Mouse (Mus musculus) thymus, postnatal 14 days (tissue): ENCODE data around the gene Foxj2.

Source experiments
- DNase-seq: peaks from one replicate; pipeline ENCODE4 v3.0.0; 2021

Foxj2 gene

DNA sequence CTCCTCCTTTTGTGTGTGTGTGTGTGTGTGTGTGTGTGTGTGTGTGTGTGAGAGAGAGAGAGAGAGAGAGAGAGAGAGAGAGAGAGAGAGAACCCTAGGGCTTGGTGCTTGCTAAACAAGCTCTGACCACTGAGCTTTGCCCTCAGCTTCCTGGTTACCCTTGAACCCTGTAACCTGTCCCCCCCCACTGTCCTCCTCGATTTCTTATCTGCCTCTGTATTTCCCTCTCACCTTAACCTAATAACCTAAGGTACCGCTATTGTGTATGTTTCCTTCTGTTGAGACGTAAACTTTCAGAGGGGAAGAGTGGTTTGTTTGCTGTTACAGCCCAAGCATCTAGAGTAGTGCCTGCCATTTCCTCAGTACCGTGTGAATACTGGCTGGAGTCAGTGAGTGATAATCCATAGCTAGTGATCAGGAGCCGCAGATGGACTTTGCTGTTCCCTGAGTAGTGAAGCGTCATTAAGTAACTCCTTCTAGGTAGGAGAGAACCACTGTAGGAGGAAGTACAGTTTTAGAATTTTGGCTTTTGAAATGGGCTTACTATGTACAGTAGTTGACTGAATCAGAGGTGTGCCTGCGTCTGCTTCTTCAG lies 59.5 kb downstream of the Foxj2 start:
- DNase-seq, result no peak

- DNase-seq, result no peak
Observed at GRCm38 (mm10) chr6:122879781-122880505, 60.2 kb downstream of the Foxj2 start.

GRCm38 (mm10) chr6:122881287-122881686 lies 61.6 kb downstream of the Foxj2 start:
- DNase-seq, result no peak

DNA sequence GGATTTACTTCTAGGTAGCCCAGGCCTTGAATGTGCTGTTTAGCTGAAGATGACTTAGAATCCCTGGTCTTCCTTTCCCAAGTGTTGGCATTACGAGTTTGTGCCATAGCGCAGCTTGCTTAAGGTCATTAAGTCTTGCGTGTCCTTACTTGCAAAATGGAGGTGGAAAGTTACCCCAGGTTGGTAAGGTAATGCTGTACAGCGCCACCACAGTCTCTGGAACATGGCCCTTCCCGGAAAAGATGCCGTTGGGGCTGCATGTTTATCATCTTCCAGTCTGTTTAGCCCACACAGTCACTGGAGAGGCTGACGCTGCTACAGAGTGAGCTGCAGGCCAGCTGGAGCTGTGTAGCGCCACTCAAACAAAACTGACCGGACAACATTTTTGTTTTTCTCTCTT lies 63.9 kb downstream of the Foxj2 start:
- no peak for DNase-seq

GRCm38 (mm10) chr6:122889599-122889998 lies 69.9 kb downstream of the Foxj2 start:
- DNase-seq, result no peak

DNA sequence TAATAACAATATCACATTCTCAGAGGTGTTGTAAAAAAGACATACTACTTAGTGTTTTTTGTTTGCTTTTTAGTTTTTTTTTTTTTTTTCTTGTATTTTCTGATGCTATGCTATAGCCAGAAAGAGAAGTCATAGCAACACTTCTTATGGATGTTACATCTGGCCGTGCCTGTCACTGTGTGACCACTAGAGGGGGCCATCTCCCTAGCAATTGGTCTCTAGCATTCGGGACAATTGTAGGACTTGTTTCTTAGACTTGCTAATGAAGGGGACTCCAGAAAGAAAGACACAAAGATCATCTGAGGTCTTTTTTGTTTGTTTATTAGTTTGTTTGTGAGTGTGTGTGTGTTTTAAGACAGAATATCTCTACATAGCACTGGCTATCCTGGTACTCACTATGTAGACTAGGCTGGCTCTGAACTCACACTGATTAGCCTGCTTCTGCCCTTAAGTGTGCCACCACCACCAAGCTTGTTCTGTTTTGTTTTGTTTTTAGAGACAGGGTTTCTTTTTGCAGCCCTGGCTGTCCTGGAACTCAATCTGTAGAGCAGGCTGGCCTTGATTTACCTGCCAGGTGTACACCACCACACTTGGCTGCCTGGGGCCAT lies 72.8 kb downstream of the Foxj2 start:
- DNase-seq, result peak; percentile 64
